Mouse (Mus musculus): Measurements from ENCODE around the gene Tmem72. TPM values are rescaled to one million over a fixed set of nuclear protein-coding genes. Genes with fewer than 3 reads are reported as not detected.

Gene Tmem72
- total and polyA plus RNA-seq, 3 experiments: 0.01 to 0.04 TPM; not detected in 1

DNA sequence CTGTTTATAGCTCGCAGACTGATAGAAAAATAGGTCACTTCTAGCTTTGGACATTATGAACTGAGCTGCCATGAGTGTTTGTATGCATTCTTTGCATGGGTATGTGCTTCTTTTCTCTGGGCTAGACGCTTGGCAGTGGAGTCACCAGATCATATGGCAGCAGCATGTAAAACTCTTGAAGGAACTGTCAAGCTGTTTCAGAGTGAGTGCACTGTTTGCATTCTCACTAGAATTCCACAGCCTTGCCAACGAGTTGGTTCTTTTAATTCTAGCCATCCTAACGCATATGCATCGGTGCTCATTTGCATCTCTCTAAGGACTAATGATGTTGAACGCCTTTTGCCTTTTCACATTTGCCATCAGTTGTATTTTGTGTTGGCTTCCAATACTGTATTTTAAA is 12.4 kb downstream of the Tmem72 start:
- Histone ChIP-seq H3K9me3 (replicated peaks; ENCODE audit: insufficient read depth, low read length) (no peaks in the 10 kb centered on the region), H3K4me1 (ENCODE audit: control insufficient read depth in 1 of 2, insufficient read depth in 2 of 2, low read length in 2 of 2) (no peaks in the 10 kb centered on the region), H3K27me3 (ENCODE audit: control insufficient read depth in 1 of 2, insufficient read depth in 2 of 2, low read length in 2 of 2) (no peaks in the 10 kb centered on the region), H3K36me3 (ENCODE audit: control insufficient read depth in 1 of 2, insufficient read depth in 2 of 2, low read length in 2 of 2) (no peaks in the 10 kb centered on the region), H3K27ac (ENCODE audit: control insufficient read depth, low read depth, low read length) (no peak overlapping the region), H3K4me3 (ENCODE audit: control insufficient read depth in 1 of 2, insufficient read depth in 1 of 2, low read depth in 2 of 2, low read length in 2 of 2) (no peak overlapping the region), H3K79me2 (ENCODE audit: control insufficient read depth, insufficient read depth, low read length, poor library complexity) (no peaks in the 10 kb centered on the region), H3K9ac (ENCODE audit: control insufficient read depth, low read depth, low read length, poor library complexity, severe bottlenecking) (no peak overlapping the region)
- no peak for DNase-seq (ENCODE audit: low read depth, low spot score)
- no peak for TF ChIP-seq SIN3A (IDR thresholded peaks at IDR 0.05; ENCODE audit: low read length)
- TF ChIP-seq NRF1 (IDR thresholded peaks at IDR 0.05; ENCODE audit: insufficient read depth, low read depth, low read length, poor library complexity, severe bottlenecking): no peak
- TF ChIP-seq UBTF (IDR thresholded peaks at IDR 0.05; ENCODE audit: borderline replicate concordance, insufficient read depth, low read depth, low read length): no peak
- no peak for TF ChIP-seq GABPA (IDR thresholded peaks at IDR 0.05; ENCODE audit: low read depth, low read length)
- no peak for TF ChIP-seq ELF1 (IDR thresholded peaks at IDR 0.05; ENCODE audit: low read depth, low read length)
- TF ChIP-seq MYB (IDR thresholded peaks at IDR 0.05; ENCODE audit: low read depth, low read length): no peak
- no peak for TF ChIP-seq EP300 (IDR thresholded peaks at IDR 0.05; ENCODE audit: low read depth in 1 of 2, low read length in 2 of 2)

- Histone ChIP-seq H3K27ac (ENCODE audit: control insufficient read depth, low read depth, low read length) (no peak overlapping the region), H3K79me2 (ENCODE audit: control insufficient read depth, insufficient read depth, low read length, poor library complexity) (no peaks in the 10 kb centered on the region), H3K9me3 (replicated peaks; ENCODE audit: insufficient read depth, low read length) (no peaks in the 10 kb centered on the region), H3K27me3 (ENCODE audit: control insufficient read depth in 1 of 2, insufficient read depth in 2 of 2, low read length in 2 of 2) (no peaks in the 10 kb centered on the region), H3K9ac (ENCODE audit: control insufficient read depth, low read depth, low read length, poor library complexity, severe bottlenecking) (no peak overlapping the region), H3K36me3 (ENCODE audit: control insufficient read depth in 1 of 2, insufficient read depth in 2 of 2, low read length in 2 of 2) (no peaks in the 10 kb centered on the region), H3K4me3 (ENCODE audit: control insufficient read depth in 1 of 2, insufficient read depth in 1 of 2, low read depth in 2 of 2, low read length in 2 of 2) (no peak overlapping the region), H3K4me1 (ENCODE audit: control insufficient read depth in 1 of 2, insufficient read depth in 2 of 2, low read length in 2 of 2) (no peaks in the 10 kb centered on the region)
- no peak for DNase-seq (ENCODE audit: low read depth, low spot score)
- no peak for TF ChIP-seq MYC (IDR thresholded peaks at IDR 0.05; ENCODE audit: low read depth, low read length)
- no peak for TF ChIP-seq EP300 (IDR thresholded peaks at IDR 0.05; ENCODE audit: low read depth in 1 of 2, low read length in 2 of 2)
- no peak for TF ChIP-seq CHD2 (IDR thresholded peaks at IDR 0.05; ENCODE audit: low read length)
- TF ChIP-seq MYB (IDR thresholded peaks at IDR 0.05; ENCODE audit: low read depth, low read length): no peak
- no peak for TF ChIP-seq UBTF (IDR thresholded peaks at IDR 0.05; ENCODE audit: borderline replicate concordance, insufficient read depth, low read depth, low read length)
- TF ChIP-seq JUND (IDR thresholded peaks at IDR 0.05; ENCODE audit: low read depth, low read length): no peak
- no peak for TF ChIP-seq NELFE (IDR thresholded peaks at IDR 0.05; ENCODE audit: low read depth, low read length)
- TF ChIP-seq USF1 (IDR thresholded peaks at IDR 0.05; ENCODE audit: low read depth, low read length): no peak
- no peak for TF ChIP-seq MEF2A (IDR thresholded peaks at IDR 0.05; ENCODE audit: extremely low read depth, insufficient replicate concordance, low read depth, low read length, poor library complexity, severe bottlenecking)
- no peak for TF ChIP-seq SMC3 (IDR thresholded peaks at IDR 0.05; ENCODE audit: low read depth, low read length)
- TF ChIP-seq SIN3A (IDR thresholded peaks at IDR 0.05; ENCODE audit: low read length): no peak
- TF ChIP-seq TBP (IDR thresholded peaks at IDR 0.05; ENCODE audit: low read depth, low read length): no peak
- TF ChIP-seq ZMIZ1 (IDR thresholded peaks at IDR 0.05; ENCODE audit: low read depth, low read length): no peak
- TF ChIP-seq ELF1 (IDR thresholded peaks at IDR 0.05; ENCODE audit: low read depth, low read length): no peak
- TF ChIP-seq RCOR1 (IDR thresholded peaks at IDR 0.05; ENCODE audit: low read depth, low read length): no peak
- TF ChIP-seq CTCF (IDR thresholded peaks at IDR 0.05 in 2 of 3, conservative IDR thresholded peaks at IDR 0.05 in 1 of 3; ENCODE audit: control insufficient read depth in 1 of 3, insufficient read depth in 1 of 3, low read depth in 2 of 3, low read length in 3 of 3, poor library complexity in 1 of 3, severe bottlenecking in 1 of 3): no peak
- TF ChIP-seq MAFK (IDR thresholded peaks at IDR 0.05; ENCODE audit: borderline replicate concordance, low read depth, low read length): no peak
- TF ChIP-seq HCFC1 (IDR thresholded peaks at IDR 0.05; ENCODE audit: low read depth, low read length): no peak
- TF ChIP-seq ZKSCAN1 (IDR thresholded peaks at IDR 0.05; ENCODE audit: low read depth, low read length): no peak
- no peak for TF ChIP-seq POLR2AphosphoS2 (IDR thresholded peaks at IDR 0.05; ENCODE audit: low read length)
Observed at GRCm38 (mm10) chr6:116700821-116701220, 15.9 kb downstream of the Tmem72 start.
